Mouse (Mus musculus) intestine, postnatal 0 days (tissue): ENCODE results near the gene Polq. TPM values are rescaled to one million over a fixed set of nuclear protein-coding genes. Genes with fewer than 3 reads are reported as not detected.
"Not testable (repeated sequence)": the region's sequence is repeated elsewhere in the genome, so short reads cannot be mapped to it uniquely, and the experiment has no call there.

ENCODE experiments used
- ATAC-seq: fragments of 200-750 bp; cut with Nextera tagmentation; 2 replicates; pipeline ENCODE4 v1.8.0; 2017; ENCODE audit warnings: mild to moderate bottlenecking, moderate TSS enrichment, moderate library complexity
- H3K27ac ChIP-seq: fragments of 300-500 bp; sonication (generic); 2 replicates; pipeline ENCODE4 v1.5.1; 2014; ENCODE audit warnings: mild to moderate bottlenecking, low read depth, low read length, moderate library complexity
- H3K27me3 ChIP-seq: fragments of 300-500 bp; sonication (generic); replicated peaks from 2 replicates; pipeline ENCODE4 v1.6.1; 2014; ENCODE audit warnings: low read length, mixed read lengths; ENCODE audit not compliant: control insufficient read depth, insufficient read depth
- H3K36me3 ChIP-seq: fragments of 300-500 bp; sonication (generic); 2 replicates; pipeline ENCODE4 v1.6.1; 2014; ENCODE audit warnings: mild to moderate bottlenecking, moderate library complexity; ENCODE audit not compliant: control insufficient read depth, insufficient read depth
- H3K4me1 ChIP-seq: fragments of 300-500 bp; sonication (generic); replicated peaks from 2 replicates; pipeline ENCODE4 v1.6.1; 2014; ENCODE audit warnings: antibody characterized with exemption, low read length, mixed read lengths; ENCODE audit not compliant: control insufficient read depth, insufficient read depth
- H3K4me2 ChIP-seq: fragments of 300-500 bp; sonication (generic); replicated peaks from 2 replicates; pipeline ENCODE4 v1.6.1; 2014; ENCODE audit warnings: low read depth, mild to moderate bottlenecking, moderate library complexity
- H3K4me3 ChIP-seq: fragments of 300-500 bp; sonication (generic); 2 replicates; pipeline ENCODE4 v1.5.1; 2014; ENCODE audit warnings: low read depth, low read length
- H3K9ac ChIP-seq: fragments of 300-500 bp; sonication (generic); 2 replicates; pipeline ENCODE4 v1.6.1; 2014; ENCODE audit warnings: mild to moderate bottlenecking, low read depth, low read length
- H3K9me3 ChIP-seq: fragments of 300-500 bp; sonication (generic); 2 replicates; pipeline ENCODE4 v1.6.1; 2016; ENCODE audit warnings: mixed run types; ENCODE audit not compliant: control insufficient read depth
- CTCF ChIP-seq: sonication (generic); IDR thresholded peaks from 2 replicates; pipeline ENCODE4 v1.5.1; 2016; ENCODE audit warnings: low read depth, mild to moderate bottlenecking, control low read depth, antibody characterized with exemption, moderate library complexity
- WGBS: fragments of 180-500 bp; shearing (Covaris S2); extraction: QIAGEN DNeasy Blood & Tissue Kit; methylation state at CpG from one replicate; pipeline ENCODE4 v1.1.7; 2014; 5-methylcytosine and 5-hydroxymethylcytosine counted together
- polyA plus RNA-seq: library from polyadenylated mRNA; unstranded; fragments of >200 nt; fragmentation: Nextera tagmentation; extraction: Ambion mirVana; gene quantifications from 2 replicates; pipeline ENCODE4 v1.2.1, GENCODE M21; 2015

Gene Polq
- polyA plus RNA-seq, 1 experiment from 2014 or later: 1.1 TPM

DNA sequence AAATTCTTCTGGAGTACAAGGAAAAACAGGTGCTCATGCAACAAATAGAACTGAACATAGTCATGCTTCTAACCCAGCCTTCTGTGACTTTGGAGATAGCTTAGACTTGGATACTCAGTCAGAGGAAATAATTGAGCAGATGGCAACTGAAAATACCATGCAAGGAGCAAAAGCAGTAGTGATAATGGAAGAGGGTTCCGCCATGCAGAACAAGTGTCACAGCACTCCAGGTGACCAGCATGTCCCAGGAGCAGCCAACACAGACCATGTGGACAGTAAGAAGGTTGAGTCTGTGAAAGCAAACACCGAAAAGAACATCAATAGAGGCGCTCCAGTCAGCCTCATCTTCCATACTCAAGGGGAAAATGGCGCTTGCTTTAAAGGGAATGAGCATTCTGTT lies 49.7 kb downstream of the Polq start:
- H3K4me1 ChIP-seq: no peaks in the 10 kb centered on the region
- no peak for TF ChIP-seq CTCF
- H3K36me3 ChIP-seq: peaks cover 17% of the 10 kb centered on the region; the same call in 1 of the 2 replicates
- no peak overlapping the region for H3K4me2 ChIP-seq
- WGBS: 97% methylated on average over 4 of the region's 4 CpGs
- H3K27ac ChIP-seq: no peak overlapping the region
- no peak overlapping the region for H3K9ac ChIP-seq
- H3K4me3 ChIP-seq: no peak overlapping the region
- no peaks in the 10 kb centered on the region for H3K9me3 ChIP-seq
- no peaks in the 10 kb centered on the region for H3K27me3 ChIP-seq
- ATAC-seq: no peak

GRCm38 (mm10) chr16:37072354-37072753 lies 60.8 kb downstream of the Polq start:
- no peaks in the 10 kb centered on the region for H3K9me3 ChIP-seq
- peaks cover 4% of the 10 kb centered on the region; the same call in 1 of the 2 replicates for H3K36me3 ChIP-seq
- H3K4me3 ChIP-seq: no peak overlapping the region
- no peak overlapping the region for H3K4me2 ChIP-seq
- WGBS: 52% methylated on average over 5 of the region's 5 CpGs
- ATAC-seq: no peak
- H3K9ac ChIP-seq: no peak overlapping the region
- H3K27me3 ChIP-seq: no peaks in the 10 kb centered on the region
- no peak overlapping the region for H3K27ac ChIP-seq
- TF ChIP-seq CTCF: no peak
- H3K4me1 ChIP-seq: no peaks in the 10 kb centered on the region

GRCm38 (mm10) chr16:37089648-37090047 lies 78.1 kb downstream of the Polq start:
- Histone ChIP-seq H3K27ac (no peak overlapping the region), H3K4me2 (no peak overlapping the region), H3K27me3 (no peaks in the 10 kb centered on the region), H3K9ac (no peak overlapping the region), H3K9me3 (no peaks in the 10 kb centered on the region), H3K4me3 (no peak overlapping the region), H3K4me1 (no peaks in the 10 kb centered on the region), H3K36me3 (peaks cover 7% of the 10 kb centered on the region; the same call in 1 of the 2 replicates)
- TF ChIP-seq CTCF: no peak
- no peak for ATAC-seq
- 63% methylated on average over 1 of the region's 1 CpGs for WGBS

GRCm38 (mm10) chr16:37094169-37094833 lies 82.7 kb downstream of the Polq start:
- no peaks in the 10 kb centered on the region for H3K4me1 ChIP-seq
- ATAC-seq: no peak
- 77% methylated on average over 4 of the region's 4 CpGs for WGBS

DNA sequence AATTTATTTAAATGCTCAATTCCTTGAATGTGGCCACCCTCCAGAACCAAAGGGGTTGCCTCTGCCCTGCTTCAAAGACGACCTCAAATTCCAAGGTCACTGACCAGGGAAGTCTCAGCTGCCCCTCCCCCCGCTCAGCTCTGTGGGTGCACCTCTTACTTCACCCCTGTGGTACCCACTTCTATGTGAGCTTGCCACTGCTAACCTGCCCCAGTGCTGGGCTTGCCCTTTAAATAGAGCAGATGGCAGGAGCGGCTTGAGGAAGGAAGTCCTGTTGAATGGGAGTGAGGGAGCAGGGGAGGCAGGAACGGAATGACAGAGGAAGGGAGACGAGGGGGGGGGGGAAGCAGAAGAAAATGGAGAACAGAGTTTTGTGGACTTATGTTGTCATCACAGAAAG lies 97.2 kb downstream of the Polq start:
- H3K36me3 ChIP-seq: no peaks in the 10 kb centered on the region
- no peak overlapping the region for H3K27ac ChIP-seq
- no peak overlapping the region for H3K4me2 ChIP-seq
- no peaks in the 10 kb centered on the region for H3K9me3 ChIP-seq
- H3K27me3 ChIP-seq: no peaks in the 10 kb centered on the region
- no peak for ATAC-seq
- no peak overlapping the region for H3K9ac ChIP-seq
- H3K4me1 ChIP-seq: no peaks in the 10 kb centered on the region
- H3K4me3 ChIP-seq: no peak overlapping the region
- TF ChIP-seq CTCF: no peak
- 43% methylated on average over 5 of the region's 5 CpGs for WGBS

More at GRCm38 (mm10) chr16:37094169-37094833, 82.7 kb downstream of the Polq start:
- Histone ChIP-seq H3K36me3 (no peaks in the 10 kb centered on the region), H3K4me2 (no peak overlapping the region), H3K27me3 (no peaks in the 10 kb centered on the region), H3K9ac (no peak overlapping the region), H3K4me3 (no peak overlapping the region), H3K27ac (no peak overlapping the region), H3K9me3 (no peaks in the 10 kb centered on the region)
- TF ChIP-seq CTCF: no peak

DNA sequence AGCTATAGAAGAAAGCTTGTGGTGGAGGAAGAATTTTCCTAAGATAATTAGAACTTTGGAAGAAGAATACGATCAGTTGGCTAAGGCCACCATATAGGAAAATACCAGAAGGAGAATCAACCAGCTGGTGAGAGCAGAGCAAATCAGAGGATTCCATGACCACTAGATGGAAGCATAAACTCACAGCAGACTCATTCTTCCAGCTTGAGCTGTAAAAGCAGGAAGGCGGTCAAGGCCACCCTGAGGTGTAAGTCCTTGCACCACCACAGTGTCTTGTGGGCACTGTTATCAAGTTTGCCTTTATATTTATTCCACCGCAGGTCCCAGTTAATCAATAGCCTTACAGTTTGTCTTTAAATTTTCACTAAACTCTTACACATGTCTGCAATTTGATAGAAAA lies 97.7 kb downstream of the Polq start:
- Histone ChIP-seq H3K27me3 (no peaks in the 10 kb centered on the region), H3K4me2 (no peak overlapping the region), H3K9me3 (no peaks in the 10 kb centered on the region), H3K36me3 (no peaks in the 10 kb centered on the region), H3K9ac (no peak overlapping the region), H3K4me3 (no peak overlapping the region), H3K4me1 (no peaks in the 10 kb centered on the region), H3K27ac (no peak overlapping the region)
- WGBS: 25% methylated on average over 3 of the region's 3 CpGs
- TF ChIP-seq CTCF: peak; percentile 94
- peak; percentile 76 for ATAC-seq

DNA sequence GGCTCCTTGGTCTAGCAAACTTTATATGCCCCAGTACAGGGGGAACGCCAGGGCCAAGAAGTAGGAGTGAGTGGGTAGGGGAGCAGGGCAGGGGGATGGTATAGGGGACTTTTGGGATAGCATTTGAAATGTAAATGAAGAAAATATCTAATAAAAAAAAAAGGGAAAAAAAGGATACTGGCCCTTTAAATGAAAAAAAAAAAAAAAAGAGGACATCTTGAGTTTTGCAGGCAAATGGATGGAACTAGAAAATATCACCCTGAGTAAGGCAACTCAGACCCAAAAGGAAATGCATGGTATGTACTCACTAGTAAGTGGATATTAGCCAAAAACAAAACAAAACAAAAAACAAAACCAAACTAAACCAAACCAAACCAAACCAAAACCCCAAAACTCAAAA lies 113.6 kb downstream of the Polq start:
- H3K4me3 ChIP-seq, H3K36me3 ChIP-seq, H3K27ac ChIP-seq, ATAC-seq, H3K4me1 ChIP-seq, H3K27me3 ChIP-seq, H3K4me2 ChIP-seq, H3K9ac ChIP-seq, H3K9me3 ChIP-seq: not testable (repeated sequence)
- WGBS: 80% methylated on average over 1 of the region's 1 CpGs

Other genes with a start within 250 kb of the Polq start
- 7.3 and 12.9 TPM in 2 replicates for gene Slc15a2, start 226.8 kb upstream of the Polq start, polyA plus RNA-seq
- 7.6 and 7.8 TPM in 2 replicates for gene Iqcb1, start 183.4 kb upstream of the Polq start, polyA plus RNA-seq
- 1.0 and 1.1 TPM in 2 replicates for gene Eaf2, start 136.8 kb upstream of the Polq start, polyA plus RNA-seq
- 73.7 and 82.0 TPM in 2 replicates for gene Golgb1, start 136.6 kb upstream of the Polq start, polyA plus RNA-seq
- 16.1 and 18.7 TPM in 2 replicates for gene Hcls1, start 76.8 kb upstream of the Polq start, polyA plus RNA-seq
- gene Fbxo40, start 21.3 kb upstream of the Polq start, polyA plus RNA-seq: 0.03 TPM in 1 of 2 replicates, not detected in the other